Mouse (Mus musculus) brain, embryonic 14.5 days (tissue): ENCODE data around the gene Epb41l2. TPM values are rescaled to one million over a fixed set of nuclear protein-coding genes. Genes with fewer than 3 reads are reported as not detected.

Experiments
- DNase-seq: peaks from one replicate; pipeline ENCODE4 v3.0.0-alpha.2; 2011; ENCODE audit warnings: low read depth
- CTCF ChIP-seq: fragments of 200-500 bp; IDR thresholded peaks from 2 replicates; pipeline ENCODE4 v1.5.1; 2012; ENCODE audit warnings: inconsistent platforms, mild to moderate bottlenecking, moderate library complexity, borderline replicate concordance; ENCODE audit not compliant: insufficient read depth, insufficient read length; ENCODE audit errors: extremely low read depth
- POLR2A ChIP-seq: fragments of 200-500 bp; IDR thresholded peaks from 2 replicates; pipeline ENCODE4 v1.6.1; 2012; ENCODE audit warnings: mild to moderate bottlenecking, inconsistent platforms, borderline replicate concordance; ENCODE audit not compliant: poor library complexity, insufficient read depth, insufficient read length, severe bottlenecking; ENCODE audit errors: extremely low read depth
- polyA plus RNA-seq: library from polyadenylated mRNA; depleted of rRNA; stranded (reverse); fragments of >200 nt; gene quantifications from 2 replicates; pipeline ENCODE4 v1.2.3, GENCODE M21; 2012

Gene Epb41l2
- polyA plus RNA-seq, 1 experiment = 63.4 TPM

DNA sequence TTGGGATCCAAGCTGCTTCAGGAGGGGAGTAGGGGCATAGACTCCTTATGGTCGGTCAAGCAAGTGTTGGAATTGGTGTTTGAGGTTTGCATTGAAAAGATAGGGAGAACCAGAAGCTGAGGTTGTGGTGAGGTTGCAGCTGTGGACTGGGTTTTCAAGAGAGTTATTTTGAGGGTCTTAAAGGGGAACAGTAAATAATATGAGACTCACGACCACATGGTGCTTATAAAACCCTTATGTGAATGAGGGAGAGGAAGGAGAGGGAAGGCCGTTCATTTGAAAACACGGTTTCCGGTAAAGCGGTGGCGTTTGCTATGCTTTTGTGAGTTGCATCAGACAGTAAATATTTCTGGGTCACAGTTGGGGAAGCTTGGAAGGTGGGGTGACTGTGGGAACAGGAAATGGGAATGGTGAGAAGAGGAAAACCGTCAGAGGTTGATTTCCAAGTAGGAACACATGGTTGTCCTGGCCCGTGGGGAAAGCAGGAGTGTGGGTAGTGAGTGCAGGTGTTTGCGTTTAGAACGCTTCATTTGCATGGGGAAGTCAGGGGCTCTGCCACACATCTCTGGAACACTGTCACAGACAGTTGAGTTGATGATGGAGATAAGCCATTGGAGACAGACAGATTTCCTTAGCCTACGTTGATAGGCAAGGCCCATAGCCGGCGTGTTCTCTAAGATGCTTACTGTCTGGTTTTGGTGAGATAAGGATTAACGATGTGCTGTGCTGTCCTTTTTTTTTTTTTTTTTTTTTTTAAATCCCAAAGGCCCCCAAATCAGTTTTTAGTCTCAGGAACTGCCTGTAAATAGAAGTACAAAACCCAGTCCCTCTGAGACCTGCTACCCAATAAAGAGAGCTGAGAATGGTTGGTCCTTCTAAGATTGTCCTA is 44.5 kb downstream of the Epb41l2 start:
- no peak for DNase-seq
- no peak for TF ChIP-seq POLR2A
- no peak for TF ChIP-seq CTCF

DNA sequence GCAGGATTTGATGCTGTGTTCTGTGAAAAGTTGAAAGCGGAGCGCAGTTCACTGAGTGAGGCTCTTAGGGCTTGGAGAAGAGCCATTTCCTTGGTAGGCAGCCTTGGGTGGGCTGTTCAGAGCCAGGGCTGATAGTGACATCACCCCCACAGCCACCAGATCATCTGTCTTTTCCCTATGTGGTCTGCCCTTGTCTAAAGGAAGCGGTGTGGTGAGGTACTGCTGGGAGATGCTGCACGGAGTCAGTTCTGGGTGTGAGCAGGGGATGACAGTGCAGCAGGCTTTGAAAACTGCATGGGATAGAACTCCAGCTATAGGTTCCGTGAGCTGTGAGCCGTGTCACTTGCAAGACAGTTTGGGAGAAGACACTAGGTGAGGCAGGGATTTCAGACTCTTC is 45.1 kb downstream of the Epb41l2 start:
- TF ChIP-seq CTCF = no peak
- TF ChIP-seq POLR2A = no peak
- no peak for DNase-seq

DNA sequence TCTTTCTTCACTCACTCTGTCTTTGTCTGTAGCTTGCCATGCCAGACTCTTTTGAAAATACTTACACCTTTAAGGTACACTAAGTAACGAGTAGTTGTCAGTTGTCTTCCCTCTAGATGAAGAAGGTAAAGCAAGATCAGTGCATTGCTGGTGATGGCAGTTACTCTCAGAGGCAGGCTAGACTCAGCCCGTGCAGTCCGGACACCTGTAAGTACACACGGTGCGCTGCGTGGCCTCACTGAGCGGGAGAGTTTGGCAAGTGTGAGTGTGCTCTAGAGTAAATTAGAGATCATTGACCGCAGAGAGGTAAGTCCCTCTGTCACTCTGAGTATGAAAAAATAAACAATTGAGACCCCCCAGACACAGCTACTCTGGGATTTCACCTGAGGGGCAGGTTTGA is 46.0 kb downstream of the Epb41l2 start:
- TF ChIP-seq CTCF (no peak), POLR2A (no peak)

DNA sequence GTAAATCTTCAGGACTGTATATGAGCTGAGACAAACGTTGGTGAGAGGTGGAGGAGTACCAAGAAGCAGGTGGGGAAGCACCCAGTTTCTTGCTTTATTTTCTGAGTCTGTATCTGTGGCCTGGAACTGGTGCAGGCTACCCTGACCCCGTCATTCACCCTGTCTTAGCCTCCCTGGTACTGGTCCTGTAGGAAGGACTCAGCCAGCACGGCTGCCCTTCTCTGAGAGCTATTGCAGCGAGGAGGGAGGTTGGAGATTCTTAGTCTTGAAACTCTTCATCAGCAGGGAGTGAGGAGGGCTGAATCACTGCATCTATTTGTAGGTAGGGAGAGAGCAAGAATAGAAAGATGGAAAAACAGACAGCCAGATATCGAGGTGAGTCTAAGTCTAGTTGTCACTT is 47.1 kb downstream of the Epb41l2 start:
- no peak for TF ChIP-seq CTCF
- DNase-seq = no peak

More for the DNA sequence above, 46.0 kb downstream of the Epb41l2 start:
- DNase-seq = no peak

DNA sequence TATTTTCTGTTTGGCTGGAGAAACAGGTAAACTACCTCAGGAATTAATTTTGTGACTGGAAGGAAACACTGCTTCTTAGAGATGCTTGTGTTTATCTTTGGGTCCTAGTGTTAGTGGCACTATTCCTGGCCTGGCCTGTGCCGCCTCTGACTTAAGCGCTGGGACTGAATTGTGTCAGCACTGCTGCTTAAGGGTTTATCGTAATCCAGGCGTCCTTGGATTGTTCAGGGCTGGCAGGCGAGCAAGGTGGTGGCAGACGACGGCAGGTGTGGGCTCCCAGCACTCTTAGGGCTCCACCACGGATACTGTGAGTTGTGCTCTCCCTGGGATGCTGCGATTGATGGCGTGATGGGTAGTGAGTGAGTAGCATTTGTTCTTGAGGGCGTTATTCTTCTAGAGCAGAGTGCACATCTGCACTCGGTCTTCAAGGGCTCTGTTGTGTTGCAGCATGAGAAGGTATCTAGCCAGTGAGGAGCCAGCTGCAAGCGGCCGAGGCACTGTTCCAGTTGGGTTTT is 48.6 kb downstream of the Epb41l2 start:
- DNase-seq = no peak
- TF ChIP-seq POLR2A = no peak
- no peak for TF ChIP-seq CTCF

DNA sequence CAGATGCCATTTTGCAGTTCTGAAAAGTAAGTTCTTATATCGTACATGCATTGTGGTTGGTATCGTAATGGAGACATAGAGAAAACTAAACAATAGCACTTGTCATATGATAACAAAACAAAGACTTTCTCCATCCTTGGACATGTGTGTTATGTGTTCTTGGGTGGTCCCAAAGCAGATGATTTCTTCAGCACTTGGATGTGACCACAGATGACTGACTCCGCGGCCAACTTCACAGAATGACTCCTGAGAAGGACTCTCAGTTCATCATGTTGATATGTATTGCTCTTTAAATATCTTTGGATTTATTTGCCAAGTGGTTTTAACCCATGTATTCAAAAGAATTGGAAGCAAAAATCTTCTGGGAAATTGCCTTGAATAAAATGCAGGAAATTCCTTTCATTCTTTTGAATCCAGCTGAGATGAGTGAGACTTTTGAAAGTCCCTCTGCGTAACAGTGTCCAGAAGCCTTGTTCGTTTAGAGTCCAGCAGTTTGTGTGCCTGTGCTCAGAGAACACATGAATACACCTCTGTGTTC is 52.3 kb downstream of the Epb41l2 start:
- TF ChIP-seq CTCF = no peak
- TF ChIP-seq POLR2A = no peak
- no peak for DNase-seq

DNA sequence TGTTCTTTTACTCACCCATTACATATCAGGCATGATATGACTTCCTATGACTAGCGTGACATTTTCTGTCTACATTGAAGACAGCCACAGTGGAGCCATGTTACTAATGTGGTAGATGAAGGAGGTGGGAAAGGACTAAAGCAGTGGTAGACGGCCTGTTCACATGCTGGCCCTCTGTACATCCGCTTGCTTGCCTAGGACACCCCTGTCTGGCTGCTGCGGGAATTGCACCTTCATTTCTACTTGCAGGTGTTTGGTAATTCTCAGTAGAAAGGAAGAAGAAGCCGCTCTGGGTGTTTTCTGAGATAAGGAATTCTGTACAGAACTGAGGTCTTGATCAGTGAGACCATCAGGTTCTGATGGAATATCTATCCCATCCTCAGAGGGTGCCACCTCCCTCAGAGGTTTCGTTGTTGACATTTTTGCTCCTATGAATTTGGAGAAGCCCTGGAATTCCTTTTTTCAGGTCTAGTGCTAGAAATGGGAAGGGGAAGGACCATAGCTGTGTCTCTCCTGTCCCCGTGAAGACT is 55.7 kb downstream of the Epb41l2 start:
- no peak for TF ChIP-seq POLR2A
- peak; percentile 12; the same call in 1 of the 2 replicates for TF ChIP-seq CTCF
- no peak for DNase-seq

DNA sequence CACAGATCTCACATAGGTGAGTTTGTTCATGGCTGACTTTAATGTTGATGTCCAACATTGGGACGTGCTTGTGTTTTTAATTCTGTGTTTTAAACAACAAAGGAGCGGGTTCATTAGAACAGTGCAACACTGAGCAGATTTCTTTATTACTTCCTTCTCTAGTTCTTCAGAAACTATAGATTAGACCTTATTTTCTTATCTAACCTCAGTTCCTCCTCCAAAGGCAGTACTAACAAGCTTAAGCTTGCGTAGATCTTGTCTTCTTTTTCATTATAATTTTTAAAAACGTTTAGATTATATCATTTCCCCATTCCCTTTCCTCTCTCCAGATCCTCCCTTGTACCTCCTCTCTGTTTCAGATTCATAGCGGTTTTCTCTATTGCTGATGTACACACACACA is 57.1 kb downstream of the Epb41l2 start:
- no peak for TF ChIP-seq POLR2A
- no peak for TF ChIP-seq CTCF
- DNase-seq = no peak

DNA sequence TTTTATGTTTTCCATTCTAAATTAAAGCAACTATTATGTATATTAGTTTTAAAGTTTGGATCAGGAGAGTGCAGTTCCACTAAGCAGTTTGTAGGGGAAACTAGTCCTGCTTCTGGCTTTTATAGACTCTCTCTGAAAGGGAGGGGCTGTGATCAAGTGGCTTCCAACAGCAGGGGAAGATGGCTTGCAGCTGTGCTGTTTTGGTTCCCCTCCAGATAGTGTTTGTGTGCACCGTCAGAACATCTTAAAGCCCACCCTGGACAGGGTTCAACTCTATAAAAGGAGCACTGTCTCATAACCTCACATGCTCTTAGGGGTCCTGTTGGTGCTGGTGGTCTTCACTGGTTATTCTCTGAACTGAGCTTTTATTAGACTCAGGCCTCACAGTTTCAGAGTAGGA is 66.5 kb downstream of the Epb41l2 start:
- DNase-seq = no peak
- TF ChIP-seq CTCF = no peak
- no peak for TF ChIP-seq POLR2A

DNA sequence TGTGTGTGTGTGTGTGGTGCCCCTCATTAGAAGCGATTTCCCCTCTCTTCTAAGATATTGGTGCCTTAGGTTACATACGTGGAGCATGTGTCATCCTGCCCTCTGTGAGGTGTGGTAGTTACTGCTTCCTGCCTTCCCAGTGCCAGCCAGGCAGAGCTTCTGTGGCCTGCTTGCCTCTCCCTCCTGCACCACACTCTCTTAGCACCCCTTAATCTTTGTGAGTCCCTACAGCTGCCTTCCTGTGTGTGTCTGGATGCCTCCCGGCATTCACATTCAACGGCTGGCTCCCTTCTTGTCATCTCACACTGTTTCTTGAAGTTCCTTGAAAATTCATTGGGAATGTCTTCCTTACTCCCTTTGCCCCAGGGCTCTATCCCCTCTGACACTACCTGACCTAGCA is 67.2 kb downstream of the Epb41l2 start:
- DNase-seq = no peak
- TF ChIP-seq CTCF (no peak), POLR2A (no peak)

DNA sequence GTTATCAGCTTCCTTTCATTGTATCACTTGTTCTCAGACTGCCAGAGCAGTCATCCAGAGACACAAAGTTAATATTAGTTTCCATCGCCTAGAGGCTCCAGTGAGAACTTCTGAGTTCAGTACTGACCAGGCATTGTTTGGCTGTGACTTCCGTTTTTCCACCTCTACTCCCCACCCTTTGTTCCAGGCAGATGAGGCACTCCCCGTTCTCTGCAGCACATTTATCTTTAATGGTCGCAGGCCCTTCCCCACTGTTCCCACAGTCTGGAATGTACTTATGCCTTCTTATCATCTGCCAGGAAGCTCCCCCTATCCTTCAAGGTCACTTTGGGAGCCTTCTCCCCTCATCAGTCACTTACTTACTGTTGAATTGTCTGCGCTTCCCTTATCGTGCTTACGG is 67.9 kb downstream of the Epb41l2 start:
- no peak for TF ChIP-seq POLR2A
- no peak for TF ChIP-seq CTCF
- no peak for DNase-seq
